Mouse (Mus musculus): ENCODE results near the gene Hexim1. TPM values are rescaled to one million over a fixed set of nuclear protein-coding genes. Genes with fewer than 3 reads are reported as not detected.

The Hexim1 gene
- 38.3 TPM for polyA plus RNA-seq (2014; fragmentation: Illumina TruSeq; extraction: RNeasy Lipid Tissue Mini Kit (QIAGEN cat#74804); ENCODE audit: low read depth, low replicate concordance)

GRCm38 (mm10) chr11:103116008-103116818 lies at the start of gene Hexim1:
Gene Hexim1 (plus strand): TSS chr11:103116231.

GRCm38 (mm10) chr11:103101481-103101865 lies 14.6 kb upstream of the Hexim1 start, which contains the start of the genes Plcd3 and Acbd4:
Gene Plcd3 (minus strand): TSS chr11:103101658.
Gene Acbd4 (plus strand): TSS chr11:103101682.

GRCm38 (mm10) chr11:103131701-103132575 lies 15.9 kb downstream of the Hexim1 start, which contains the start of gene Hexim2:
Gene Hexim2 (plus strand): TSS chr11:103132429.

Other genes starting within 250 kb of the Hexim1 start
- gene Eftud2, start 235.2 kb upstream of the Hexim1 start, polyA plus RNA-seq (2014; fragmentation: Illumina TruSeq; extraction: RNeasy Lipid Tissue Mini Kit (QIAGEN cat#74804); ENCODE audit: low read depth, low replicate concordance), result 29.3 TPM
- gene Ccdc103, start 235.0 kb upstream of the Hexim1 start, polyA plus RNA-seq (2014; fragmentation: Illumina TruSeq; extraction: RNeasy Lipid Tissue Mini Kit (QIAGEN cat#74804); ENCODE audit: low read depth, low replicate concordance), result not detected
- gene Fam187a, start 231.1 kb upstream of the Hexim1 start, polyA plus RNA-seq (2014; fragmentation: Illumina TruSeq; extraction: RNeasy Lipid Tissue Mini Kit (QIAGEN cat#74804); ENCODE audit: low read depth, low replicate concordance), result not detected
- gene Gfap, start 215.3 kb upstream of the Hexim1 start, polyA plus RNA-seq (2014; fragmentation: Illumina TruSeq; extraction: RNeasy Lipid Tissue Mini Kit (QIAGEN cat#74804); ENCODE audit: low read depth, low replicate concordance), result 0.73 TPM
- gene Kif18b, start 191.1 kb upstream of the Hexim1 start, polyA plus RNA-seq (2014; fragmentation: Illumina TruSeq; extraction: RNeasy Lipid Tissue Mini Kit (QIAGEN cat#74804); ENCODE audit: low read depth, low replicate concordance), result 0.41 TPM
- not detected for gene C1ql1, start 169.5 kb upstream of the Hexim1 start, polyA plus RNA-seq (2014; fragmentation: Illumina TruSeq; extraction: RNeasy Lipid Tissue Mini Kit (QIAGEN cat#74804); ENCODE audit: low read depth, low replicate concordance)
- 9.1 TPM for gene Nmt1, start 88.0 kb upstream of the Hexim1 start, polyA plus RNA-seq (2014; fragmentation: Illumina TruSeq; extraction: RNeasy Lipid Tissue Mini Kit (QIAGEN cat#74804); ENCODE audit: low read depth, low replicate concordance)
- 5.0 TPM for gene Dcakd, start 87.9 kb upstream of the Hexim1 start, polyA plus RNA-seq (2014; fragmentation: Illumina TruSeq; extraction: RNeasy Lipid Tissue Mini Kit (QIAGEN cat#74804); ENCODE audit: low read depth, low replicate concordance)
- not detected for gene Plcd3, start 14.6 kb upstream of the Hexim1 start, polyA plus RNA-seq (2014; fragmentation: Illumina TruSeq; extraction: RNeasy Lipid Tissue Mini Kit (QIAGEN cat#74804); ENCODE audit: low read depth, low replicate concordance)
- 2.9 TPM for gene Acbd4, start 14.5 kb upstream of the Hexim1 start, polyA plus RNA-seq (2014; fragmentation: Illumina TruSeq; extraction: RNeasy Lipid Tissue Mini Kit (QIAGEN cat#74804); ENCODE audit: low read depth, low replicate concordance)
- 0.38 TPM for gene Hexim2, start 16.2 kb downstream of the Hexim1 start, polyA plus RNA-seq (2014; fragmentation: Illumina TruSeq; extraction: RNeasy Lipid Tissue Mini Kit (QIAGEN cat#74804); ENCODE audit: low read depth, low replicate concordance)
- gene Fmnl1, start 54.9 kb downstream of the Hexim1 start, polyA plus RNA-seq (2014; fragmentation: Illumina TruSeq; extraction: RNeasy Lipid Tissue Mini Kit (QIAGEN cat#74804); ENCODE audit: low read depth, low replicate concordance), result 0.41 TPM
- not detected for gene 1700023F06Rik, start 92.3 kb downstream of the Hexim1 start, polyA plus RNA-seq (2014; fragmentation: Illumina TruSeq; extraction: RNeasy Lipid Tissue Mini Kit (QIAGEN cat#74804); ENCODE audit: low read depth, low replicate concordance)
- gene Spata32, start 102.2 kb downstream of the Hexim1 start, polyA plus RNA-seq (2014; fragmentation: Illumina TruSeq; extraction: RNeasy Lipid Tissue Mini Kit (QIAGEN cat#74804); ENCODE audit: low read depth, low replicate concordance), result not detected
- 0.13 TPM for gene Map3k14, start 151.2 kb downstream of the Hexim1 start, polyA plus RNA-seq (2014; fragmentation: Illumina TruSeq; extraction: RNeasy Lipid Tissue Mini Kit (QIAGEN cat#74804); ENCODE audit: low read depth, low replicate concordance)
- 2.7 TPM for gene Arhgap27, start 247.5 kb downstream of the Hexim1 start, polyA plus RNA-seq (2014; fragmentation: Illumina TruSeq; extraction: RNeasy Lipid Tissue Mini Kit (QIAGEN cat#74804); ENCODE audit: low read depth, low replicate concordance)